Mouse (Mus musculus): ENCODE measurements at regions not wholly inside any gene's neighbourhood (a gene's known extent, or its start where the extent isn't known, plus 50 kb on each side); places are given as distances from the start of the nearest gene placed in this dataset.

DNA sequence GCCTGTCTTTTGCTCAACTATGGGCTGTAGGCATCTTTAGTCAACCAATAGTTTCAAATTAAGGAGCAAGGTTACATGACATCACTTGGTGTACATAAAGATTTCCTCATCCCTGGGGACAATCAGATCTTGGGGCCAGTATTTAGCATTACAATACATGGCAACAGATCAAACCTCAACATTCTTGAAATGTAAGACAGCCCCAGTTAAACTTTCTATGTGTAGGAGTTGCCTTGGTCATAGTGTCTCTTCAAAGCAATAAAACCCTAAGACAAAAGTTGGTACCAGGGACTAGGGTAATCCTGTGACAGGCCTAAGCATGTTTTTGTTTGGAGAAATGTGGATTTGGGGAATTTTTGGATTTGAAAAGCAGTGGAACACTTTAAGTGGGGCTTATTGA is 338.3 kb downstream of the Lpin1 start:
- H3K27ac ChIP-seq (ENCODE audit: insufficient read depth, low read depth, low read length) = no peak overlapping the region
- H3K27me3 ChIP-seq (ENCODE audit: control insufficient read depth, insufficient read depth, low read length) = no peaks in the 10 kb centered on the region
- H3K4me1 ChIP-seq (ENCODE audit: control insufficient read depth, insufficient read depth, insufficient read length, low read length) = no peaks in the 10 kb centered on the region
- no peak overlapping the region for H3K4me3 ChIP-seq (ENCODE audit: low read depth, low read length)
- H3K36me3 ChIP-seq (ENCODE audit: control insufficient read depth, insufficient read depth, low read length) = no peaks in the 10 kb centered on the region
- TF ChIP-seq POLR2A (IDR thresholded peaks at IDR 0.05; ENCODE audit: low read depth, low read length) = no peak
- no peak for TF ChIP-seq CTCF (IDR thresholded peaks at IDR 0.05; ENCODE audit: extremely low read depth, insufficient read length, insufficient replicate concordance, low read depth, low read length)

DNA sequence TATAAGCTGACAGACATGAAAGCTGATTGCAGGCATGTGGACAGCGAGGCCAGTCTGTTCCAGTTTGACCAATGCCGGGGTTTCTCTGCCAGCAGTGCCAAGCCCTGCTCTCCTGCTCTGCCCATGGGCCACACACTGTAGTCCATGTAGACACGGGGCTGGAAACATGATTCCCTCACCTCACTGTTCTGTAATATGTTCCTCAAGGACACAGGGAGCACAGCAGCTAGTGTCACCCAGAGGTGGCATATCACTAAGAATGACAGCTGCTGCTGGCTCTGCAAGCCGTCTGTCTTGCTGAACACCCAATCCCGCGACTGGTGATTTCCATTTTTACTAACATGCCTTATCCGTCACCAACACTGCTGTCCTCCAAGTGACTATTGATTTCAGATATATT is 339.9 kb downstream of the Lpin1 start:
- H3K36me3 ChIP-seq (ENCODE audit: control insufficient read depth, insufficient read depth, low read length) = no peaks in the 10 kb centered on the region
- no peaks in the 10 kb centered on the region for H3K27me3 ChIP-seq (ENCODE audit: control insufficient read depth, insufficient read depth, low read length)
- no peaks in the 10 kb centered on the region for H3K4me1 ChIP-seq (ENCODE audit: control insufficient read depth, insufficient read depth, insufficient read length, low read length)
- no peak overlapping the region for H3K27ac ChIP-seq (ENCODE audit: insufficient read depth, low read depth, low read length)
- H3K4me3 ChIP-seq (ENCODE audit: low read depth, low read length) = no peak overlapping the region
- 74% methylated on average over 7 of the region's 7 CpGs for WGBS
- no peak for TF ChIP-seq CTCF (IDR thresholded peaks at IDR 0.05; ENCODE audit: extremely low read depth, insufficient read length, insufficient replicate concordance, low read depth, low read length)
- TF ChIP-seq POLR2A (IDR thresholded peaks at IDR 0.05; ENCODE audit: low read depth, low read length) = no peak

DNA sequence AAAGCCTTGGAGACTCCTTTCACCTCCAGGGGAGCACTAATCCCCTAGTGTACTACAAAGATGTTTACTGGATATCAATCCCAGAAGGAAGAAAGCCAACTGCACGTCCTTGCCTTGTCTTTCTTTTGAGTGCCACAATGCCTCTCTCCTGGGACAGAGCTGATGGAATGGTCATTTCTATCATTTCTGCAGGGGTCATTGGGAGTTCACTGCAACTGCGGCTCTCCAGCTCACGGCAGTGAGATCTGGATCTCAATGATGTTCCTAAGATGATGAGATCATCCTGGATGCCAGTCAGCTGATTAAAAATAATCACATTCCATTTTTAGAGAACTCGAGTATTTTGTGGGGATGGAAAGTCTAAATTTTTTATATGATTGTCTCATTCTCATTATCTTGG is 341.1 kb downstream of the Lpin1 start:
- no peak for TF ChIP-seq POLR2A (IDR thresholded peaks at IDR 0.05; ENCODE audit: low read depth, low read length)
- TF ChIP-seq CTCF (IDR thresholded peaks at IDR 0.05; ENCODE audit: extremely low read depth, insufficient read length, insufficient replicate concordance, low read depth, low read length) = no peak
- WGBS = 57% methylated on average over 4 of the region's 4 CpGs
- Histone ChIP-seq H3K4me1 (ENCODE audit: control insufficient read depth, insufficient read depth, insufficient read length, low read length) (no peaks in the 10 kb centered on the region), H3K27me3 (ENCODE audit: control insufficient read depth, insufficient read depth, low read length) (no peaks in the 10 kb centered on the region), H3K27ac (ENCODE audit: insufficient read depth, low read depth, low read length) (no peak overlapping the region), H3K36me3 (ENCODE audit: control insufficient read depth, insufficient read depth, low read length) (no peaks in the 10 kb centered on the region), H3K4me3 (ENCODE audit: low read depth, low read length) (no peak overlapping the region)

DNA sequence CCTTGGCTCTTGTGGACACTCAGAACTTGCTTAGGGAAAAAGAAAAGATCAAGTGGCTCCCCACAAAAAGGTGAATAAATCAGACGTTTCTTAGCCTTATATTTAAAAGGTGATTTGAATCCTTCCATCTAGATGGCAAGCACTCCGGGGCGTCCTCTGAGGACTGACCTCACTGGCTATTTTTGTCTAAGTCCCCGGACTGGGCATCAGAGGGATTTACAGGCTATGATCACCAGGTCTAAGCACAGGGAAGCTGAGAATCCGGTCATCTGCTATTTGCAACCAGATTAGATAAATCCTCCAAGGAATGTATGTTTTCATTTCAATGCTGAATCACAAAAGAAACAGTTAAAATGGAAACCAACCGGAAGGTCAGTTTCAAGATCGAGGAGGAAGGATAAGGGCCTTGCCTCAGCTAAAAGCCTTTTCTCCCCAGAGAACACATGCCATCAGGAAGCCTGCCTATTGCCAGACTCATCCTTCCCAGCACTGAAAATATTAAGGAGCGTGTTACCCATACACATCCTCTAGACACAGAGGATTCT is 342.1 kb downstream of the Lpin1 start:
- Histone ChIP-seq H3K4me1 (ENCODE audit: control insufficient read depth, insufficient read depth, insufficient read length, low read length) (no peaks in the 10 kb centered on the region), H3K4me3 (ENCODE audit: low read depth, low read length) (no peak overlapping the region), H3K27ac (ENCODE audit: insufficient read depth, low read depth, low read length) (no peak overlapping the region), H3K36me3 (ENCODE audit: control insufficient read depth, insufficient read depth, low read length) (no peaks in the 10 kb centered on the region), H3K27me3 (ENCODE audit: control insufficient read depth, insufficient read depth, low read length) (no peaks in the 10 kb centered on the region)
- TF ChIP-seq POLR2A (IDR thresholded peaks at IDR 0.05; ENCODE audit: low read depth, low read length) (no peak), CTCF (IDR thresholded peaks at IDR 0.05; ENCODE audit: extremely low read depth, insufficient read length, insufficient replicate concordance, low read depth, low read length) (no peak)
- 78% methylated on average over 8 of the region's 8 CpGs for WGBS

DNA sequence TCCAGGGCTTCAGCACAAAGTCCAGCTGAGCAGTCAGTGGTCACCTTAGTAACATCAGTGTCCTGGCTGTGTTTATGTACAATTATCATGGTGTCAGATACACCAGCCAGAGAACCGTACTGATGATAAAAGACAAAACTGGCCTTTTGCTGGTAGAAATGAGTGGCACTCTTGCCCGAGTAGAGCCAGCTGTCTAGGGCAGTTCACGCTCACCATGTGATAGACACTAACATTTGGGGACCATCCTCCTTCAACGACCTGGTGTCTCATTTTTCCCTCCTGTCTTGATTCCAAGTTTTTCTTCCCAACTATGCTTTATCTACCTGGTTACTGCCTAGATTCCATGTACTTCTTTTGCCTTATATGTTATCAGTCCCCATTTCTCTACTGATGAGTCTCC is 349.3 kb downstream of the Lpin1 start:
- no peaks in the 10 kb centered on the region for H3K36me3 ChIP-seq (ENCODE audit: control insufficient read depth, insufficient read depth, low read length)
- H3K4me3 ChIP-seq (ENCODE audit: low read depth, low read length) = no peak overlapping the region
- no peak for TF ChIP-seq POLR2A (IDR thresholded peaks at IDR 0.05; ENCODE audit: low read depth, low read length)
- TF ChIP-seq CTCF (IDR thresholded peaks at IDR 0.05; ENCODE audit: extremely low read depth, insufficient read length, insufficient replicate concordance, low read depth, low read length) = no peak
- no peak overlapping the region for H3K27ac ChIP-seq (ENCODE audit: insufficient read depth, low read depth, low read length)
- no peaks in the 10 kb centered on the region for H3K4me1 ChIP-seq (ENCODE audit: control insufficient read depth, insufficient read depth, insufficient read length, low read length)
- no peaks in the 10 kb centered on the region for H3K27me3 ChIP-seq (ENCODE audit: control insufficient read depth, insufficient read depth, low read length)
- 79% methylated on average over 4 of the region's 4 CpGs for WGBS

DNA sequence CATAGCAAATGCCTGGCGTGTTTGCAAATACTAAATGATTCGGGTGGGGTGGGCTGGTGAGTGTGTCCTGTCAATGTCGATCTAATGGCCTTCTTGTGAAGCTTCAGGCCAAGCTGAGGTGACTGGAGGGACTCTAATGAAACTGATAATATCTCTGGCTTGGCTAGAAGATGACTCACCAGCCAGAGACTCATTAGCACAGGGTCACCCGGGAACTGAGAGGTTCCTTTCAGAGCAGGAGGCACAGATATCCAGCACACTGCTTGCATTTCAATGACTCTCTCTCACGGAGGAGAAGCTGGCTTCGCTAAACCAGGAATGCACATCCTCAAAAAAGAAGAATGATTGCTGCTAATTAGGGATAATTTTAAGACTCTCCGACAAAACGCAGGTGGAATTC is 349.8 kb downstream of the Lpin1 start:
- TF ChIP-seq POLR2A (IDR thresholded peaks at IDR 0.05; ENCODE audit: low read depth, low read length) = no peak
- no peak for TF ChIP-seq CTCF (IDR thresholded peaks at IDR 0.05; ENCODE audit: extremely low read depth, insufficient read length, insufficient replicate concordance, low read depth, low read length)

DNA sequence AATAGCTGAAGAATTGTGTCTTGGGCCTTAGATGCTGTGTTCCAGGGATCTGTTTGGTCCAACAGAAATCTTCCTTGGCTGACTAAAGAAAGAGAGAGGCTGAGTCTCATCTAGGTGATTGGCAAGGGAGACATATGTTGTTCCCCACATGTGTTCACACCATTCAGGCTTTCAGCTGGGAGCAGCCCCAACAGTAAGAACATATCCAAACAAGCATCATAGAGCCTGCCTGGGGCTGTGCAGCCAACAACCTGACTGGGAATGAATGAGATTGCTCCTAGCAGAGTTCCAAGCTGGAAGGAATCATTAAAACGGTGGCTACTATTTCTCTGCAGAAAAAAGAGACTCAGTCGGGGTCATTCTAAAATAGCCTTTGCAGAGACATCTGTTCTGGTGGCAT is 350.3 kb downstream of the Lpin1 start:
- H3K27ac ChIP-seq (ENCODE audit: insufficient read depth, low read depth, low read length) = no peak overlapping the region
- H3K27me3 ChIP-seq (ENCODE audit: control insufficient read depth, insufficient read depth, low read length) = no peaks in the 10 kb centered on the region
- no peak overlapping the region for H3K4me3 ChIP-seq (ENCODE audit: low read depth, low read length)
- no peak for TF ChIP-seq POLR2A (IDR thresholded peaks at IDR 0.05; ENCODE audit: low read depth, low read length)
- no peak for TF ChIP-seq CTCF (IDR thresholded peaks at IDR 0.05; ENCODE audit: extremely low read depth, insufficient read length, insufficient replicate concordance, low read depth, low read length)
- no peaks in the 10 kb centered on the region for H3K36me3 ChIP-seq (ENCODE audit: control insufficient read depth, insufficient read depth, low read length)
- H3K4me1 ChIP-seq (ENCODE audit: control insufficient read depth, insufficient read depth, insufficient read length, low read length) = no peaks in the 10 kb centered on the region
- 84% methylated on average over 2 of the region's 2 CpGs for WGBS

More for the DNA sequence above, 349.8 kb downstream of the Lpin1 start:
- WGBS = 69% methylated on average over 8 of the region's 8 CpGs
- Histone ChIP-seq H3K4me3 (ENCODE audit: low read depth, low read length) (no peak overlapping the region), H3K27ac (ENCODE audit: insufficient read depth, low read depth, low read length) (no peak overlapping the region), H3K36me3 (ENCODE audit: control insufficient read depth, insufficient read depth, low read length) (no peaks in the 10 kb centered on the region), H3K4me1 (ENCODE audit: control insufficient read depth, insufficient read depth, insufficient read length, low read length) (no peaks in the 10 kb centered on the region), H3K27me3 (ENCODE audit: control insufficient read depth, insufficient read depth, low read length) (no peaks in the 10 kb centered on the region)

DNA sequence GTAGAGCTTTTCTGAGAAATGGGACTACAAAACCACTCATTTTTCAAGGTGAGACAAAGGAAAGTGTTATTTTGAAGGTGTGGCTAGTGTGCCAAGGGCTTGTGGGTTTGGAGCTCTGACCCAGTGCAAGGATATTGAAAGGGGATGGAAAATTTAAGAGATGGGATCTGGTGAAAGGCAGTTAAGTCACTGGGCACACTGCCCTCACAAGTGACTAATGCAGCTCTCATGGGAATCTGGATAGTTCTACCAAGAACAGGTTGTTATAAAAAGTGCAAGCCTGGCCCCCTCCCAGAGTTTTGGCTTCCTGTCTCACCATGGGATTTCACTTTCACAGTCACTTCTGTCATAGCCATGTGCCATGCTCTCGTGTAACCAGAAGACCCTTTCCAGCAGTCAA is 360.1 kb downstream of the Lpin1 start:
- no peak overlapping the region for H3K4me3 ChIP-seq (ENCODE audit: low read depth, low read length)
- H3K36me3 ChIP-seq (ENCODE audit: control insufficient read depth, insufficient read depth, low read length) = no peaks in the 10 kb centered on the region
- H3K27ac ChIP-seq (ENCODE audit: insufficient read depth, low read depth, low read length) = no peak overlapping the region
- WGBS = 74% methylated on average over 1 of the region's 1 CpGs
- H3K27me3 ChIP-seq (ENCODE audit: control insufficient read depth, insufficient read depth, low read length) = no peaks in the 10 kb centered on the region
- TF ChIP-seq CTCF (IDR thresholded peaks at IDR 0.05; ENCODE audit: extremely low read depth, insufficient read length, insufficient replicate concordance, low read depth, low read length) (no peak), POLR2A (IDR thresholded peaks at IDR 0.05; ENCODE audit: low read depth, low read length) (no peak)
- H3K4me1 ChIP-seq (ENCODE audit: control insufficient read depth, insufficient read depth, insufficient read length, low read length) = no peaks in the 10 kb centered on the region

Measured in small intestine, adult 2 months (tissue).